ENCODE assay signal across 22 mouse cellular contexts in genomic region chr7:4139391-4139790, GRCm38 (mm10). TPM values are rescaled to one million over a fixed set of nuclear protein-coding genes. Genes with fewer than 3 reads are reported as not detected.
DNase-seq lines count a peak whose midpoint lies in the region; ATAC-seq and TF ChIP-seq lines count a peak whose summit lies in the region.
"Had no signal": no experiment of that assay in that cellular context is flagged by ENCODE, and none has a peak within 500 bp of the region (broad histone marks: within the 10 kb centered on the region; RNA-seq: fewer than 3 reads in every experiment).

No protein-coding gene starts in this region.

- no peaks in the 10 kb centered on the region for H3K9me3 ChIP-seq in intestine, postnatal 0 days (ENCODE audit: control insufficient read depth)
- H3K9me3 ChIP-seq in intestine, embryonic 15.5 days = no peaks in the 10 kb centered on the region
- no peaks in the 10 kb centered on the region for H3K9me3 ChIP-seq in midbrain, embryonic 10.5 days (replicated peaks)
- no peaks in the 10 kb centered on the region for H3K9me3 ChIP-seq in midbrain, embryonic 14.5 days (ENCODE audit: control insufficient read depth, low read length)
- H3K9me3 ChIP-seq in embryonic facial prominence, embryonic 10.5 days = 0 out of 2 replicates have a peak, but pooled peaks cover 3% of the 10 kb centered on the region
- H3K9me3 ChIP-seq: forebrain, embryonic 15.5 days; heart, embryonic 13.5 days; hindbrain, embryonic 12.5 days; neural tube, embryonic 12.5 days had no signal

- no peak overlapping the region for H3K4me2 ChIP-seq in intestine, postnatal 0 days (replicated peaks; ENCODE audit: low read depth)
- H3K4me2 ChIP-seq in intestine, embryonic 15.5 days (replicated peaks) = no peak overlapping the region
- no peak overlapping the region for H3K4me2 ChIP-seq in midbrain, embryonic 14.5 days (ENCODE audit: low read length)
- H3K4me2 ChIP-seq: forebrain, embryonic 15.5 days; hindbrain, embryonic 12.5 days; neural tube, embryonic 12.5 days had no signal

- DNase-seq in cerebellum, adult 8-10 months = peak; percentile 14
- DNase-seq in cerebellum, adult 11 months = no peak
- DNase-seq in midbrain, embryonic 10.5 days (ENCODE audit: low spot score) = no peak
- no peak for DNase-seq in midbrain, embryonic 14.5 days
- DNase-seq in embryonic facial prominence, embryonic 10.5 days (ENCODE audit: low spot score) = peak; percentile 2
- DNase-seq in gastrocnemius, postnatal 10 days = no peak
- DNase-seq: adrenal gland, postnatal 10 days; embryo, embryonic 11 days; heart, postnatal 14 days; kidney, adult 18-20 months; layer of hippocampus, postnatal 36 days; thymus, adult 18-20 months; thymus, postnatal 4 days had no signal

- H3K9ac ChIP-seq in intestine, postnatal 0 days (ENCODE audit: low read depth, low read length) = no peak overlapping the region
- no peak overlapping the region for H3K9ac ChIP-seq in intestine, embryonic 15.5 days
- no peak overlapping the region for H3K9ac ChIP-seq in midbrain, embryonic 14.5 days (replicated peaks; ENCODE audit: low read length)
- H3K9ac ChIP-seq: forebrain, embryonic 15.5 days; heart, embryonic 13.5 days; neural tube, embryonic 12.5 days had no signal

- no peak for ATAC-seq in intestine, postnatal 0 days
- ATAC-seq in intestine, embryonic 15.5 days = no peak
- ATAC-seq in midbrain, embryonic 14.5 days (ENCODE audit: low FRiP score, low TSS enrichment) = no peak
- ATAC-seq: forebrain, embryonic 15.5 days; lung, postnatal 0 days had no signal

- H3K27ac ChIP-seq in intestine, postnatal 0 days (ENCODE audit: low read depth, low read length) = peak overlapping the region; percentile 28; the same call in 1 of the 2 replicates
- H3K27ac ChIP-seq in intestine, embryonic 15.5 days = no peak overlapping the region
- H3K27ac ChIP-seq in midbrain, embryonic 10.5 days (replicated peaks) = no peak overlapping the region
- no peak overlapping the region for H3K27ac ChIP-seq in midbrain, embryonic 14.5 days (replicated peaks; ENCODE audit: low read depth, low read length)
- H3K27ac ChIP-seq in embryonic facial prominence, embryonic 10.5 days (replicated peaks) = no peak overlapping the region
- H3K27ac ChIP-seq: forebrain, embryonic 15.5 days; heart, embryonic 13.5 days; hindbrain, embryonic 12.5 days; kidney, postnatal 0 days; macrophage; neural tube, embryonic 12.5 days had no signal

- 93% methylated on average over 5 of the region's 5 CpGs for WGBS in intestine, postnatal 0 days
- WGBS in intestine, embryonic 15.5 days = 92% methylated on average over 5 of the region's 5 CpGs
- 94% methylated on average over 5 of the region's 5 CpGs for WGBS in midbrain, embryonic 10.5 days
- 95% methylated on average over 5 of the region's 5 CpGs for WGBS in midbrain, embryonic 14.5 days
- WGBS in embryonic facial prominence, embryonic 10.5 days = 93% methylated on average over 5 of the region's 5 CpGs

- H3K4me1 ChIP-seq in intestine, postnatal 0 days (replicated peaks; ENCODE audit: control insufficient read depth, insufficient read depth, low read length) = peaks cover 4% of the 10 kb centered on the region
- peaks cover 7% of the 10 kb centered on the region; the same call in 1 of the 2 replicates for H3K4me1 ChIP-seq in intestine, embryonic 15.5 days (replicated peaks)
- peaks cover 24% of the 10 kb centered on the region for H3K4me1 ChIP-seq in midbrain, embryonic 10.5 days
- peaks cover 8% of the 10 kb centered on the region; the same call in 1 of the 2 replicates for H3K4me1 ChIP-seq in midbrain, embryonic 14.5 days (ENCODE audit: control insufficient read depth, insufficient read depth, low read length)
- peaks cover 11% of the 10 kb centered on the region for H3K4me1 ChIP-seq in embryonic facial prominence, embryonic 10.5 days

- H3K36me3 ChIP-seq in intestine, postnatal 0 days (ENCODE audit: control insufficient read depth, insufficient read depth) = peaks cover 59% of the 10 kb centered on the region
- H3K36me3 ChIP-seq in intestine, embryonic 15.5 days = peaks cover 49% of the 10 kb centered on the region
- peaks cover 65% of the 10 kb centered on the region for H3K36me3 ChIP-seq in midbrain, embryonic 10.5 days
- H3K36me3 ChIP-seq in midbrain, embryonic 14.5 days (ENCODE audit: control insufficient read depth, insufficient read depth, low read length) = peaks cover 59% of the 10 kb centered on the region
- peaks cover 62% of the 10 kb centered on the region for H3K36me3 ChIP-seq in embryonic facial prominence, embryonic 10.5 days (replicated peaks)

- no peak overlapping the region for H3K4me3 ChIP-seq in intestine, postnatal 0 days (ENCODE audit: low read depth, low read length)
- H3K4me3 ChIP-seq in intestine, embryonic 15.5 days (replicated peaks) = no peak overlapping the region
- H3K4me3 ChIP-seq in midbrain, embryonic 10.5 days = peak overlapping the region; percentile 7; the same call in 1 of the 2 replicates
- no peak overlapping the region for H3K4me3 ChIP-seq in midbrain, embryonic 14.5 days (replicated peaks; ENCODE audit: low read depth, low read length)
- H3K4me3 ChIP-seq in embryonic facial prominence, embryonic 10.5 days = no peak overlapping the region
- H3K4me3 ChIP-seq: forebrain, embryonic 15.5 days; heart, embryonic 13.5 days; hindbrain, embryonic 12.5 days; neural tube, embryonic 12.5 days had no signal

- no peaks in the 10 kb centered on the region for H3K27me3 ChIP-seq in intestine, postnatal 0 days (replicated peaks; ENCODE audit: control insufficient read depth, insufficient read depth, low read length)
- H3K27me3 ChIP-seq in intestine, embryonic 15.5 days (replicated peaks) = no peaks in the 10 kb centered on the region
- H3K27me3 ChIP-seq in midbrain, embryonic 10.5 days (ENCODE audit: low read depth, poor library complexity, severe bottlenecking) = no peaks in the 10 kb centered on the region
- H3K27me3 ChIP-seq in midbrain, embryonic 14.5 days (ENCODE audit: control insufficient read depth, insufficient read depth, low read length) = no peaks in the 10 kb centered on the region
- H3K27me3 ChIP-seq in embryonic facial prominence, embryonic 10.5 days (replicated peaks; ENCODE audit: low read depth, poor library complexity, severe bottlenecking) = no peaks in the 10 kb centered on the region
- H3K27me3 ChIP-seq: forebrain, embryonic 15.5 days; heart, embryonic 13.5 days; hindbrain, embryonic 12.5 days; neural tube, embryonic 12.5 days had no signal

- no peak for TF ChIP-seq CTCF in intestine, postnatal 0 days (IDR thresholded peaks at IDR 0.05; ENCODE audit: low read depth)

RNA-seq across cellular contexts. Expression of gene Leng8, which starts 2.6 kb away (rescaled TPM):
- polyA plus RNA-seq in intestine, postnatal 0 days (2015; fragmentation: Nextera tagmentation; extraction: Ambion mirVana) = 13.8 and 15.2 TPM in 2 replicates
- 46.3 and 49.2 TPM in 2 replicates for polyA plus RNA-seq in intestine, embryonic 15.5 days (2015; fragmentation: Nextera tagmentation; extraction: Ambion mirVana)
- 63.1 and 82.0 TPM in 2 replicates for polyA plus RNA-seq in midbrain, embryonic 10.5 days (2016; fragmentation: Nextera tagmentation; extraction: Ambion mirVana)
- polyA plus RNA-seq in midbrain, embryonic 14.5 days (2014; fragmentation: Nextera tagmentation; extraction: Ambion mirVana) = 68.4 and 77.3 TPM in 2 replicates
- 68.1 and 68.2 TPM in 2 replicates for polyA plus RNA-seq in embryonic facial prominence, embryonic 10.5 days (2016; fragmentation: Nextera tagmentation; extraction: Ambion mirVana)
- 10 to 100 TPM; 31.7 to 62.1 TPM for total RNA-seq in gastrocnemius, postnatal 10 days (2021)

RNA-seq across cellular contexts. Expression of gene Leng9, which starts 10.8 kb away (rescaled TPM):
- polyA plus RNA-seq in intestine, postnatal 0 days (2015; fragmentation: Nextera tagmentation; extraction: Ambion mirVana) = 14.1 and 16.0 TPM in 2 replicates
- 4.5 and 4.9 TPM in 2 replicates for polyA plus RNA-seq in intestine, embryonic 15.5 days (2015; fragmentation: Nextera tagmentation; extraction: Ambion mirVana)
- polyA plus RNA-seq in midbrain, embryonic 10.5 days (2016; fragmentation: Nextera tagmentation; extraction: Ambion mirVana) = 1.4 and 1.9 TPM in 2 replicates
- 3.4 and 4.8 TPM in 2 replicates for polyA plus RNA-seq in midbrain, embryonic 14.5 days (2014; fragmentation: Nextera tagmentation; extraction: Ambion mirVana)
- polyA plus RNA-seq in embryonic facial prominence, embryonic 10.5 days (2016; fragmentation: Nextera tagmentation; extraction: Ambion mirVana) = 1.4 and 1.7 TPM in 2 replicates
- total RNA-seq in gastrocnemius, postnatal 10 days (2021) = 1 to 10 TPM; 2.3 to 3.2 TPM

RNA-seq across cellular contexts. Expression of gene Ttyh1, which starts 20.2 kb away (rescaled TPM):
- 2.6 and 3.7 TPM in 2 replicates for polyA plus RNA-seq in intestine, postnatal 0 days (2015; fragmentation: Nextera tagmentation; extraction: Ambion mirVana)
- 7.1 and 9.7 TPM in 2 replicates for polyA plus RNA-seq in intestine, embryonic 15.5 days (2015; fragmentation: Nextera tagmentation; extraction: Ambion mirVana)
- 21.9 and 45.3 TPM in 2 replicates for polyA plus RNA-seq in midbrain, embryonic 10.5 days (2016; fragmentation: Nextera tagmentation; extraction: Ambion mirVana)
- 104 and 112 TPM in 2 replicates for polyA plus RNA-seq in midbrain, embryonic 14.5 days (2014; fragmentation: Nextera tagmentation; extraction: Ambion mirVana)
- 10.5 and 10.9 TPM in 2 replicates for polyA plus RNA-seq in embryonic facial prominence, embryonic 10.5 days (2016; fragmentation: Nextera tagmentation; extraction: Ambion mirVana)
- 1 to 10 TPM; 4.7 to 5.3 TPM for total RNA-seq in gastrocnemius, postnatal 10 days (2021)

RNA-seq across cellular contexts. Expression of gene Cdc42ep5, which starts 25.3 kb away (rescaled TPM):
- polyA plus RNA-seq in intestine, postnatal 0 days (2015; fragmentation: Nextera tagmentation; extraction: Ambion mirVana) = 120 and 126 TPM in 2 replicates
- polyA plus RNA-seq in intestine, embryonic 15.5 days (2015; fragmentation: Nextera tagmentation; extraction: Ambion mirVana) = 66.3 and 68.6 TPM in 2 replicates
- polyA plus RNA-seq in midbrain, embryonic 10.5 days (2016; fragmentation: Nextera tagmentation; extraction: Ambion mirVana) = 18.1 and 20.1 TPM in 2 replicates
- polyA plus RNA-seq in midbrain, embryonic 14.5 days (2014; fragmentation: Nextera tagmentation; extraction: Ambion mirVana) = 3.1 and 5.3 TPM in 2 replicates
- polyA plus RNA-seq in embryonic facial prominence, embryonic 10.5 days (2016; fragmentation: Nextera tagmentation; extraction: Ambion mirVana) = 32.7 and 34.9 TPM in 2 replicates
- 10 to 100 TPM; 10.2 to 12.4 TPM for total RNA-seq in gastrocnemius, postnatal 10 days (2021)
- polyA plus RNA-seq: macrophage had no signal

Comparison
In these comparisons a context has a peak if more than half of its experiments do, and no peak if none do; other contexts are left out.
1. DNase-seq: peak in cerebellum, adult 8-10 months (single experiment) and embryonic facial prominence, embryonic 10.5 days (single experiment); none in cerebellum, adult 11 months (single experiment), midbrain, embryonic 10.5 days (single experiment), midbrain, embryonic 14.5 days (single experiment) and gastrocnemius, postnatal 10 days (single experiment).